Mouse (Mus musculus): Measurements from ENCODE around the gene Rbm17. TPM values are rescaled to one million over a fixed set of nuclear protein-coding genes. Genes with fewer than 3 reads are reported as not detected.
"Not testable (repeated sequence)": the region's sequence is repeated elsewhere in the genome, so short reads cannot be mapped to it uniquely, and the experiment has no call there.

Gene Rbm17
- polyA plus RNA-seq, 1 experiment = 48.7 TPM

DNA sequence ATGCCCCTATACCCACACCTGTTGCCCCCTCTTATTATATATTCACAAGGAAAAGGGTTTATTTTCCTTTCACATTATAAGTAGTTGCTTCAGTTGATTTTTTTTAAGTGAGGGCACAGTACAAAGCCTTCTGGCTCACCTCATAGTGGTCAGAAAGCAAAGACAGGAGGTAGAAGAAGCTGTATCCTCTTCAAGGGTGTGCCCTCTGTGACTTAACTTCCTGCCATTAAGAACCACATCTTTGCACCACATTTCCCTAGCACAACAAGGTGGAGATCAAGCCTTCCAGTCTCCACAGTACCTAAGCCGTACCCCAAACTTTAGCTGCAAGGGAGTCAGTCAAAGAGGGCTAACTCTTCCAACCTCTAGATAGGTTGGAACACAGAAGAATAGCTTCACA, 61.8 kb downstream of the Rbm17 start:
- no peak for DNase-seq
- 100% methylated on average over 1 of the region's 1 CpGs for WGBS
- H3K27me3 ChIP-seq (replicated peaks; ENCODE audit: control insufficient read depth, insufficient read depth, low read length) = no peaks in the 10 kb centered on the region
- H3K27ac ChIP-seq (ENCODE audit: insufficient read depth, low read depth, low read length) = no peak overlapping the region
- peaks cover 10% of the 10 kb centered on the region; the same call in 1 of the 2 replicates for H3K4me1 ChIP-seq (ENCODE audit: control insufficient read depth, insufficient read depth, low read length)
- no peaks in the 10 kb centered on the region for H3K36me3 ChIP-seq (ENCODE audit: control insufficient read depth, insufficient read depth, low read length)
- H3K4me3 ChIP-seq (ENCODE audit: insufficient read depth, low read depth, low read length) = no peak overlapping the region
- TF ChIP-seq CTCF (conservative IDR thresholded peaks at IDR 0.05; ENCODE audit: insufficient read depth, insufficient read length, low read depth, low read length) (no peak), POLR2A (IDR thresholded peaks at IDR 0.05; ENCODE audit: low read depth, low read length) (no peak)

DNA sequence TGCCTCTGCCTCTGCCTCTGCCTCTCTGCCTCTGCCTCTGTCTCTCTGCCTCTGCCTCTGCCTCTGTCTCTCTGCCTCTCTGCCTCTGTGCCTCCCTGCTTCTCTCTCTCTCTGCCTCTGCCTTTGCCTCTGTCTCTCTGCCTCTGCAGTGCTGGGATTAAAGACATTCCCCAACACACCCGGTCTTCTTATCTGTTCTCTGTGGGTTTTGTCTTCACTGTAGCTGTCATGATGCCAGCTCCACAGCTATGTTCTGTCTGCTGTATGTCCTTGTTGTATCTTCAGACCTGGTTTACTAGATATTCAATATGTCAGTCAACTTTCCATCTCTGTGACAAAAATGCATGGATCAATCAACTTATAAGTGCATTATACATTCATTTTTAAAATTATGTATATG, 62.4 kb downstream of the Rbm17 start:
- not testable (repeated sequence) for DNase-seq; H3K27ac ChIP-seq (ENCODE audit: insufficient read depth, low read depth, low read length); H3K36me3 ChIP-seq (ENCODE audit: control insufficient read depth, insufficient read depth, low read length); H3K4me3 ChIP-seq (ENCODE audit: insufficient read depth, low read depth, low read length); H3K27me3 ChIP-seq (replicated peaks; ENCODE audit: control insufficient read depth, insufficient read depth, low read length)
- H3K4me1 ChIP-seq (ENCODE audit: control insufficient read depth, insufficient read depth, low read length) = peaks cover 10% of the 10 kb centered on the region; the same call in 1 of the 2 replicates
- 83% methylated on average over 1 of the region's 1 CpGs for WGBS

DNA sequence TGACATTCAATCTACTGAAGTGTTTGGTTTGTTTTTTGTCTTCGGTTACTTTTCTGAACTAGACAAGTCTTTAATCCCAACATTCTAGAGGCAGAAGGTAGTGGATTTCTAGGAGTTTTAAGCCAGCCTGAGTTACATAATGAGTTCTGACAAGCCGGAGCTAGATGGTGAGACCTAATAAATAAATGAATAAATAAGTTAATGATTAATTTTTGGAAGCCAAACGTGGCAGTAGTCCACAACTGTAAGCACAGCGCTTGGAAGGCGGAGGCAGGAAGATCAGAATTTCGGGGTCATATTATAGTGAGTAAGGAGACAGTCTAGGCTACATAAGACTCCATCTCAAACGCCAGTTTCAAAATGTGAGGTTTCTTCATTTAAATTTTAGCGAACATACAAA, 68.0 kb downstream of the Rbm17 start:
- peaks cover 7% of the 10 kb centered on the region for H3K4me1 ChIP-seq (ENCODE audit: control insufficient read depth, insufficient read depth, low read length)
- peak overlapping the region; percentile 98 for H3K27ac ChIP-seq (ENCODE audit: insufficient read depth, low read depth, low read length)
- H3K4me3 ChIP-seq (ENCODE audit: insufficient read depth, low read depth, low read length) = no peak overlapping the region; the same call in 1 of the 2 replicates
- TF ChIP-seq CTCF (conservative IDR thresholded peaks at IDR 0.05; ENCODE audit: insufficient read depth, insufficient read length, low read depth, low read length) (no peak), POLR2A (IDR thresholded peaks at IDR 0.05; ENCODE audit: low read depth, low read length) (no peak)
- DNase-seq = peak; percentile 82
- H3K36me3 ChIP-seq (ENCODE audit: control insufficient read depth, insufficient read depth, low read length) = no peaks in the 10 kb centered on the region
- 34% methylated on average over 8 of the region's 8 CpGs for WGBS
- no peaks in the 10 kb centered on the region for H3K27me3 ChIP-seq (replicated peaks; ENCODE audit: control insufficient read depth, insufficient read depth, low read length)

Other genes starting within 250 kb of the Rbm17 start
- gene Pfkfb3, start 50.1 kb downstream of the Rbm17 start, polyA plus RNA-seq (2012; rRNA removed) = 18.3 and 22.2 TPM in 2 replicates
- gene Gm17490, start 22.1 kb upstream of the Rbm17 start, polyA plus RNA-seq (2012; rRNA removed) = not detected in 2 replicates
- gene Il2ra, start 38.7 kb upstream of the Rbm17 start, polyA plus RNA-seq (2012; rRNA removed) = 0.14 and 0.42 TPM in 2 replicates
- 22.4 and 22.5 TPM in 2 replicates for gene Il15ra, start 101.1 kb upstream of the Rbm17 start, polyA plus RNA-seq (2012; rRNA removed)
- 53.6 and 67.5 TPM in 2 replicates for gene Fbh1, start 173.4 kb upstream of the Rbm17 start, polyA plus RNA-seq (2012; rRNA removed)
- gene Ankrd16, start 173.7 kb upstream of the Rbm17 start, polyA plus RNA-seq (2012; rRNA removed) = 50.4 and 54.7 TPM in 2 replicates